Mouse (Mus musculus): ENCODE measurements around the gene Arid4b.
A peak's percentile ranks its signal among the peaks of the same experiment; 100 is the strongest.

The Arid4b gene

DNA sequence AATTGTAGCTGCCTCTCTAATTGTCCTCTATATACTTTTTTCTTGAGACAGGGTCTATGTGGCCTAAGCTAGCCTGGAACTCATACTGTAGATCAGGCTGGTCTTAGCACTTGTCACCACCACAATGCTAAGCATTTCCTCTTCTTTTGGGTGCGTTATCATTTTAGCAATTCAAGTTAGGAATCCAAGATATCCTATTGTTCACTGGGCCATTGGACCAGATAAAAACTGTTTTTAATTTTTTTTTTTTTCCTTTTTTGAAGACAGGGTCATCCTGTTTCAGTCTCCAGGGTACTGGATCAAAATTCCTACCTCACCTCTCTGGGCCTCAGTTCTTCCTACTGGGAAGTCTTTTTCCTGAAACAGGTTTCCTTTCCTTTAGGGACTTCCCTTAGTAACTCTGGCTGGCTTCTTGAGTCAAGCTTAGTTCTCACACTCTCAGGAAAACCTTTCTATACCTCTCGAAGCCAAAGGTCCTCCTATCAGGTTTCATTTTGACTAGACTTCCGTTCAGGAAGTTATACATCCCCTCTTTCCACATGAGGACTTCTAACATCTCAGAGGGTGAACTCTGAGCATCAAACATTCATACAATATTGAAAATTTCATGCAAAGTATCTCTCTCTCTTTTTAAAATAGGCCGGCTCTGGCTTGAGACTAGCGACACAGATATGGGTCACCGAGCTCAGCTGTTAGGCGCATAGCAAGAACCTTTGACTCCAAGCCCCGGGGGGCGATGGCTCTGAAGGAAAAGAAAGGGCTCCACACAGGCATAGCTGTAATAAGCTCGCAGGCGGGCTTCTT, 621 bp upstream of the Arid4b start:
- no peak for DNase-seq

DNA sequence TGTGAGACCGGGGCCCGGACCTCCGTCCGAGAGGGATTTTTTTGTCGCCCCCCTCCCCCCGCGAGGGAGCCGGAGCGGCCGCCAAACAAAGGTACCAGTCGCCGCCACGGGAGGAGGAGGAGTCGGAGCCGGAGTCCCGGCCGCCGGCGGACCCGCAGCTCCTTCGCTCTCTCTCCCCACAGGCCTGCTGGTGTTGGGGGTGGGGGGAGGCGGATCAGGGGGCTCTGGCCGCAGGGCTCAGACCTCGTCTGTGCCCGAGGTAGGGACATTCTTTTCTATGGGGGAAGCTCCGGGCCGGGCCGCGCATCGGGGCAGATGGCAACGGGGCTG, 875 bp downstream of the Arid4b start:
- no peak for DNase-seq

DNA sequence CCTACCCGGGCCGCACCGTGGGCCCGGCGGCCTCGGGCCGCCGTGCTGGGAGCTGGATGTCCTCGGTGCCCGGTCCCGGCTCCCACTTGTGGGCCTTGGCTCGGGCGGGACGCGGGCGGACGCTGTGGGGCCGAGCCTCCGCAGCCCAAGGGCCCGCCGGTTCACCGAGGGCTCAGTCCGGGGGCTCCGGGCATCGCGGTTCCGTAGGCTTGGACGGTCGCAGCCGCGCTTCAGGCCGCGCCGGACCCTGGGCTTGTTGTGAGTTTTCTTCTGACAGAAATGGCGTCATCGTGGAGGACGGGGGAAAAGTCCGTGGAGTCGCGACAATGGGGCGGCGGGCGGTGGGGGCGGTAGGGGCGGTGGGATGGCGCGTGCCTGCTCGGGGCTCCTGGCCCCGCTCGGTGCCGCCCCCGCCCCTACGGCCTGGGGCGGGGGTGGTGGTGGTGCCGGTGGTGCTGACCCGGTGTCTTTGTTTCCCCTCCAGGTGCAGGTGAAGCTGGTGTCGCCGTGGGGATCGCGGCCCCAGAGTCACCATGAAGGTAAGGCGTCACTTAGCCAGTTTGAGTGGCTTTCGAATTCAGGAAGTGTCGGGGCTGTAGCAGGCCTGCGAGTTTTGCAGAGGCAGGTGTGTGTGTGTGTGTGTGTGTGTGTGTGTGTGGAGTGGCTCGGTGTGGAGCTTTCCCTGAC, 1.5 kb downstream of the Arid4b start:
- peak; percentile 94 for DNase-seq

DNA sequence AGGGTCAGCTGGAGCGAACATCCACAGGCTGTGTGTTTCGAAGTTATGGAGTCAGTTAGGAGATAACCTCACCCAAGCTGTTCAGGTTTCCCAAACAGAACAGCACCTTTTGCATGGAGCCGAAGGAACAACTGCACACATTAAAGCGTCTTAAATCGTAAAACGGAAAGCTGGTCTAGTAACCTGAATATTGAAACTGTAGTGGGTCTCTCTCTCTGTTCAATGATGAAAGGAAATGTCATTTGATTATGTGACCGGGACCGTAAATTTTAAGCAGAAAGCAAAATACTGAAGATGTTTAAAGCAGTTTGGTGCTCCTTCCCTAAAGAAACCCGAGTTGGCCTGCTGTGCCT, 2.0 kb downstream of the Arid4b start:
- DNase-seq = no peak

DNA sequence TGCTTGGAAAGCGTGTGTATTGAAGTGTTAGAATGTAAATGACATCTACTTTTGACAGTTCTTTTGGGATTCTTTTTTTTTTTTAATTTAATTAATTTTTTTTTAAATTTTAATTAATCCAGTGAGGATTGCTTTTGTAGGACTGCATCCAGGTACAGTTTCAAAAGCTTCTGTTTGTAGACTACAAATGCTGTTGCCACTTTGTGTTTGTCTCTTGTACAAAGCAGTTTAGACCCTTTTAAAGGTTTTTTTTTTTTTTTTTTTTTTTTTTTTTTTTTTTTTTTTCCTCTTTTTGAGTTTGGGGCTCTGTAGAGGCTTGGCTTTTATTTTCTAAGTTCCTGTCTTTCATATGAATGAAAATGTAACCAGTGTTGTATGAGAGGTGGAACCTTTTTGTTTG, 2.7 kb downstream of the Arid4b start:
- DNase-seq = no peak

DNA sequence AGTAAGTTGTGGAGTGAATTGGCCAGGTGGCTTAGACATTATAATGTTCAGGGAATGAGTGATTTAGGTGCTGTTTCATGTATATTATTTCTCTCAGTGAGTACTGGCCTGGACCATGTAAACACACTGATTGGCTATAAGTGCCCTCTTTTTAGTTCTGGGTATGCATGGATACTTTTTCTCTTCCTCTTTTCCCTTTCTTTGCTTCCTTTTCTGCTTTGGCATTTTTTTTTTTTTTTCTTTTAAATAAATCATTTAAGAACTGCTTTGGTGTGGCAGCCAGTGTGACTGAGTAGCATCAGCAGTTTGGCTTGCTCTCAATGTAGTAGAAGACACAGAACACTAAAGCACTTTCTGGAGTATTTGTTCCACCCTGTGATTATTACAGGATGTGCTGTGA, 5.0 kb downstream of the Arid4b start:
- DNase-seq = no peak

DNA sequence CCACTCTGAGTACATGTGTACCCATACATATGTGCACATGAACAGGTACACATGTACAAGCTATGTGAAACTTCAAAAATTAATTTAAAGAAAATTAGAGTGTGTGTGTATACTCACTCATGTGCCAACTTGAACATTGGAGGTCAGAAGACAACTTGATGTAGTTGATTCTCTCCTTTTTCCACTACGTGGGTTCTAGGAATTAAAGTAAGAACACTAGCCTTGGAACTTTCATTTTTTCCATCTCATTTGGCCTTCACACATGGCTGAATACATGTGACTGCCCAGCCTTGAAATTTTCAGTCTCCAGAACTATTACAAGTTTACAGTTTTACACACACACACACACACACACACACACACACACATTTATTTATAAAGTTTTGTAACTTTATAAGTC, 6.3 kb downstream of the Arid4b start:
- DNase-seq = no peak

DNA sequence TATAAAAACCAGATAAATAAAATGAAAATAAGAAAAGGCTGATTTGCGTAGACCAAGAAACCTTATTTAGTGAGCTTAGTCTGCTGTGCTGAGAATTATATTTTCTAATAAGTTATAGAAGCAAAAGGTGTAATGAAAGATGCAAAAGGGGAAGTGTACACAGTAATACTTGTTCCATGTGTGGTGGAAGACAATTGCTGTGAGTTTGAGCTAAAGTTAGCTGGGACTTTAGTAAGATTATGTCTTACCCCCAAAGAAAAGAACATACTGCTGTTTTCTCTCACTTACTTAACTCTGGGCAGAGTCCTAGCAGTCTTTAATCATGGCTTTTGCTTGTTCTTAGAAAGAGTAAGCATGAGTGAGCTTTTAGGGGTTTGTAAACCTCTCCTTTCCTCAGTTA, 11.3 kb downstream of the Arid4b start:
- no peak for DNase-seq

DNA sequence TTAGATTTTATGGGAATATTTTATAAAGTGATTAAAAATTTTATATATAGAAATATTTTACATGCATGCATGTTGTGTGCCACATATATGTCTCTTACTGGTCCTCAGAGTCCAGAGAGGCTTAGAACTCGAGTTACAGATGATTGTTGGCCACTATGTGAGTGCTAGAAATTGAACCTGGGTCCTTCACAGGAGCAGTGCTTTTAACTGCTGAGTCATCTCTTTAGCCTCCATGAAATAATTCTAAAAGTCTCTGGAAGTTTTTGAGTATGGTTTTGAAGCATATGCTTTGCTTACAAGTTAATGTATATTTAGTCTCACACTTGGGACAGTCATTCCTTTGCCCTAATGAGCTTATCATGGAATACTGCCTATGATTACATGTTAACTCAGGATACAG, 12.3 kb downstream of the Arid4b start:
- no peak for DNase-seq

DNA sequence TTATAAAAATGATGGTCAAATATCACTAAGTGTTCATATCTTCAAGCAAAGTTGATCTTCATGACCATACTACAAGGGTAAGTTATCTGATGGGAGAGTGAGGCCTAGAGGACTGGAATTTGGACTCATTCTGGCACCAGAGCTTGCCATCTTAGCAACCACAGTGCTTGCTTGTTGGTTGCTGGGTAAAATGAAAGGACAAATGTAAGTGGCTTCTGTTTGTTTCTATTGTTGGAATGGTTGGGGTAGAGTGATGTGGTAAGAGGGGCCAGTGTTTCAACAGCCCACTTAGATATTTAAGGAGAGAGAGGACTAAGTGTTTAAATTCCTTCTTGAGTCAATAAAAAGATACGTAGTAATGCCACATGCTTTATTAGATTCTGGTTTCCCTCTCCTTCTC, 25.6 kb downstream of the Arid4b start:
- DNase-seq = peak; percentile 88

DNA sequence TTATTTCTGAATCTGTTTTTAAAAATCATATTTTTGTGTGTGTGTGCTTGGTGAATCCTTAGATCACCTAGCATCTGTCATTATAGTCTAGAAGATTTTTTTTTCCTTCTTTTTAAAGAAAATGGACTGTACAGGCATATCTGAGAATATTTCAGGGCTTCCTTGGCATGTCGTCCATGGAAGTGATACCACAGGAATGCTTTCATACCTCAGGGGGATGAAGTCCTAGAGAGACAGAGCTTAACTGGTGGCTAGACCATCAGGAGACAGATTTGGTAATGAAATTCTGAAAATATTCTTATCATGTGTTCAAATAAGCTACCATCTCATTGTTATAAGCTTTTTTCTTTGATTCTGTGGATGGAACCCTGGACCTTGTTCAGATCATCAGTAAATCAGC, 40.0 kb downstream of the Arid4b start:
- DNase-seq = no peak

DNA sequence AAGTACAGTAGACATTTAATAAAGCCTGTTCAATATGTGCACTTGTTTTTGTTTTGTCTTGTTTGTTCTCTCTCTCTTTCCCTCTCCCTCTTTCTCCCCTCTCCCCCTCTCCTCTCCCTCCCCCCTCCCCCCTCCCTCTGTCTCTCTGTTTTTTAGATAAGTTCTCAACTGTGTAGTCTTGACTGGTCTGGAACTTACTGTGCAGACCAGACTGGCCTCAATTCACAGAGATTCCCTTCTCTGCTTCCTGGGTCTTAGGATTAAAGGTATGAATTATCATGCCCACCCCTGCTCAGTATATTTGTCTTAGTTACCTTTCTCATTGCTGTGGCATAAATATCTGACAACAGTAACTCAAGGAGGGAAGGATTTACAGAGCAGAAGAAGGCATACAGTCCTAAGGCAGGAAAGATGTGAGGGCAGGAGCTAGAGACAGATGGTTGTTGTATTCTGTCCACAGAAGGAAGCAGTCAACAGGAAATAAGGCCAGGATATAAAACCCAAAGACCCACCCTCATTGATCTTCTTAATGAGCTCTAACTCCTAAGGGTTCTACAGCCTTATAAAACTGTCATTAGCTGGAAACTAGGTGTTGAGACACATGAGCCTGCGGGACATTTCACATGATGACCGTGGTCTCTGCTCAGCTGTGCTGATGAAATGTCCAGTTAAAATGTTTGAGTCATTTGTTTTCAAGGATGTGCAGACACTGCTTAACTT, 47.3 kb downstream of the Arid4b start:
- DNase-seq = peak; percentile 44

DNA sequence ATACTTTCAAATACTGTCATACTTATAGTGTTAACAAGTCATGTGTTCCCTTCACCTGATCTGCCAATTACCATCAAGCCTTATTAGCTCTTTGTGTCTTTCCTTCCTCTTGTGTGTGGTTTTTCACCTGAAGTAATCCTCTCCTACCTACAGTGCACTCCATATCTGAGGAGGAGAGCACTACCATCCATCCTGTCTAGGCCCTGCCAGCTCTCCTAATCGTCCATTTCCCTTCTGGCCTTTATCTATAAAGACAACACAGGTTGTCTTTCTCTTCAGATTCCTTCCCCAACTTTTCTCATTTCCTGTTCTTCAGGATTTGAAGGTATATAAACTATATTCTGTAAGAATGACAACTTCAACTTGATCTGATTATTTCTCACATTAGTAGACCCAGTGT, 48.1 kb downstream of the Arid4b start:
- DNase-seq = no peak

DNA sequence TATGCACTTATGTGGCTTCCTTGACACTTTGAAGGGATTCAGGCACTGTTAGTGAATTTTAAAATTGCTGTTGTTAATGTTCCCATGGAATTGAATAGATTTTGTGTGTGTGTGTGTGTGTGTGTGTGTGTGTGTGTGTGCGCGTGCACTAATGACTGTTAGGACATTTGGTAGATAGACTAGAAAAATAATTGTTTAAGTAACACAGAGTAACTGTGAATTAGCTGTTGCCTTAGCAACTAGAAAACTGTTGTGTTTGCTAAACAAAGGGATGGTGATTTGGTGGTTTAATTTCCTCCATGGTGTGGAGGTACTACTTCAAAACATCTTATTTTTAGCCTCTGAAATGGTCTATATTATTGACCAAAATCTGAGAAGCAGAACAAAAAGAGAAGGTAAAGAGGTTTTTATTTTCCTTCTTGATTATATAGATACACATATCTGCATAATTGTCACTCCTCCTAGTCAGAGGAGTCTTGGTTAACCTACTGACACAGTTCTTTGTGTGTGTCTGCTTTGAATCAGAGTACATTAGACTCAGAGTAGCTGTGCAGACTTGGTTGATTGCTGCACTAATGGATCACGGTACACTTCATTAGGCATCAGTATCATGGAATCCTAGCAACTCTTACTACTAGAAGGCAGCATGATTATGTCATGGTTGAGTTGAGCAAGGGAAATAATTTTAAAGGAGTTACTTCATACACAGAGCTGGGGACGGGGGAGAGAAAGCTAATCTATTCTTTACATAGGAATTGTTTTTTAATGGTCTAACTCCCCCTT, 50.9 kb downstream of the Arid4b start:
- DNase-seq = no peak

DNA sequence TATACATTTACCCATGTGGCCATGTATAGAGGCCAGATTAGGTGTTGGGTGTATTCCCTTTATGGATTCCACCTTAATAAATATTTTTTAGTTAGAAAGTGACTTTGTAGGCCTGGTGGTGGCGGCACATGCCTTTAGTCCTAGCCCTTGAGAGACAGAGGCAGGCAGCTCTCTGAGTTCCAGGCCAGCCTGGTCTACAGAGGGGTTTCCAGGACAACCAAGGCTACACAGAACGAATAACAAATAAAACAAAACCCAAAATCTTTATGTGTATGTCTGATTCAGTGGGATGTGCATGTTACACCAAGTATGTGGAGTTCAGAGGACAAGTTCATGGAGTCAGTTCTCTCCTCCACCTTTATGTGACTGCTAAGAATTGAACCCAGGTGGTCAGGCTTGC, 52.8 kb downstream of the Arid4b start:
- peak; percentile 61 for DNase-seq

DNA sequence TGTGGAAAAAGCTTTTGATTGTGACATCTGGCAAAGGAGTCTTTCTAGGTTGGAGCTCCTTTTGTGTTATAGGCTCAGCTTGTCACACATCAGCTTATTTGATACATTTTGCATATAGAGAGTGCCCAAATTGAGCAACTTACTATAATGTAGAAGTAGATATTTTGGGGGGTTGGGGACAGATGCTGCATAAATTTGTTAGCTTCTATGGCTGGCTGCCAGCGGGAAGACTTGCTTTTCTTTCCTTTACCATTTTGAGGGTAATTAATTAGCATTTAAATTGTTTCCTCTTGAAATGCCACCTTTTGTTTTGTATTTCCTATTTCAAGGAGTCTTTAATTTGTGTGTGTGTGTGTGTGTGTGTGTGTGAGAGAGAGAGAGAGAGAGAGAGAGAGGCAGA, 68.6 kb downstream of the Arid4b start:
- DNase-seq = no peak

DNA sequence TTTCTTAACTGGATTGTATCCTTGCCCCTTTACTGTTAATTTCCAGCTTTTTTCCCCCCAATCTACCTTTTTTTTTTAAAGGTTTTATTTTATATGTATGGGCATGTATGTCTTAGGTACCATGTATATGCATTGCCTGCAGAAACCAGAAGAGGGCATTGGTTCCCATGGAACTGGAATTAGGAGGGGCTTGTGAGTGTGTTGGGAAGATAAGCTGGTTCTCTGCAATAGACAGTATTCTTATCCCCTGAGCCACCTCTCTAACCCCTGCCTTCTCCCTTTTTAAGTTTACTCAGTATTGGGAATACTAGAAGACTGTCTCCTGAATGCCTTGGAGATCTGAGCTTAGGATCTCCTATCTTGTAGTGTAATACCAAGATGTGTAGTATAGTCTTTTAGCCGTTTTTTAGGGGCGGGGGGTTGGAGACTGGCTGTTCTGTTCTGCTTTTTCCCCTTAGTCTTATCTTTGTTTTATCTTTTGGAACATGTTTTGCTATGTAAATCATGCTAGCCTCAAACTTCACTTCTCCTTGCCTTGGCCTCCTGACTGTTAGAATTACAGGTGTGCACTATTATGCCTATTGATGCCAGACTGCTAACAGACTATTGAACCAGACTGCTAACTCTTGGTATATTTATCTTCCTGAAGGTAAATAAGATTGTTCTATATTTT, 79.4 kb downstream of the Arid4b start:
- DNase-seq = no peak

DNA sequence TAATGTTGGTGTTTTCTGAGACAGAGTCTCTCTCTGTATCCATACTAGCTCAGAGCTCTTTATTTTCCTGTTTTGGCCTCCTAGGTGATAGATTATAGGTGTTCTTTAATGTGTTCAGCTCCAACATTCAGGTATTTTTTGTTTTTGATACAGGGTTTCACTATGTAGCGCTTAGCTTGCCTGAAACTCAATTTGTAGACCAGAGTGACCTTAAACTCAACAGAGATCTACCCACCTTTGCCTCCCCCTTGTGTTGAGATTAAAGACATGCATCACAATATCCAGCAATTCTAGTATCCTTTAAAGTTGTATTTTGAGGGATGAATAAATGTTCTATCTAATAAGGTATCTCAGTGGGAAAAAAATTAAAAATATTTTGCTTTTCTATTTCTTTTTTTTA, 115.0 kb downstream of the Arid4b start:
- DNase-seq = no peak

DNA sequence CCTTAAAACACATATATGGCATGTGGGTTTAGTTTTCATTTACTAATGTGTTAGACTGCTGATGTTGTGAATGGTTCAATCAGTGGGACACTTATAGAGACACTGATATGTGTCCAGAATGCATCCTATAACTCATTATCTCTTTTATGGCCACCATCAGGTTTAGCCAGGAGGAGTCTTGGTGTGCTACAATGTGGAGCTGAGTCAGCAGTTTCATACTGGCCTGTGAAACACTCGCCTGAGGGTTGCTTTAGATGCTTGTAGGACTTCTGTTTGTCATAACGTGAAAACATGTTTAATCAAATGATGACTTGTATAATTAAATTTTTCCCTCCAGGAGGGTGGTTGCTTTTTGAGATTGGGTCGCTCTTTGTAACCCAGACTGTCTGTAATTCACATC, 116.6 kb downstream of the Arid4b start:
- DNase-seq = no peak

DNA sequence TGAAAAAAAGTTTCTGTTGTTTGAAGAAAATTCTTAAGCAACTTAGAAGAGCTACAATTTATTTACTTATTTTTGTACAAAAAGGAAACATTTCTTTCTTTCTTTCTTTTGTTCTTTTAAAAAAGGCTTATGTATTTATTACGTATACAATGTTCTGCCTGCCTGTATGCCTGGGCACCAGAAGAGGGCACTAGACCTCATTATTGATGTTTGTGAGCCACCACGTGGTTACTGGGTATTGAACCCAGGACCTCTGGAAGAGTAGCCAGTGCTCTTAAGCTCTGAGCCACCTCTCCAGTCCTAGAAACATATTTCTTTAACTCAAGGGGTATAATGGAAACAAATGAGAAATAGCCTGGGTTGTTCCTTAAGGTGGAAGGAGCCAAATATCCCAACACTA, 182.9 kb downstream of the Arid4b start:
- DNase-seq = no peak
